Mouse (Mus musculus) heart, postnatal 0 days (tissue): ENCODE data around the gene Arnt.

ENCODE experiments used
- CTCF ChIP-seq: IDR thresholded peaks from 2 replicates; pipeline ENCODE4 v1.5.1; 2016; ENCODE audit warnings: antibody characterized with exemption, control low read depth, low read depth
- EP300 ChIP-seq: IDR thresholded peaks from 2 replicates; pipeline ENCODE4 v1.6.1; 2016; ENCODE audit warnings: antibody characterized with exemption, low read depth

- TF ChIP-seq CTCF (no peak), EP300 (no peak)
Observed at GRCm38 (mm10) chr3:95408852-95409251, 25.3 kb upstream of the Arnt start.
